Mouse (Mus musculus): ENCODE results near the gene Tomt.

DNA sequence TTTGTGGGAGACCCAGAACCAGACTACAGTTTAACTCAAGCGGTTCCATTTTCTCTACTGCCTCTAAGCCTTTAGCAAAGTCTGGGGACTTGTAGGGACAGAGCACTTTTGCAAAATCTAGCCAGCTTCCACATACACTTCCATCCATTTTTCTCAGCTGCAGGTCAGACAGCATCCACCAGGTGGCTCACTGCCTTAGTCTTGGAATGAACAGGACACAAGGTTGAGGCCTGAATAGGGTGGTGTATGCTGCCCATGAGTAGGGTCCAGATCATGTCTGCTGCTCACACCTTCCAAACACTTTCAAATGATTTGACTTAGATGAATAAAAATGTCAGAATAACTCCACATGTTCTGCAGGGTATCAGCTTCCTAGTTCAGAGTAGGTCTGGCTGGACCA, 11.9 kb upstream of the Tomt start:
- peak; percentile 95 for TF ChIP-seq CTCF (IDR thresholded peaks at IDR 0.05; ENCODE audit: borderline replicate concordance, insufficient read depth, low read depth, low read length)
- no peak for TF ChIP-seq POLR2A (IDR thresholded peaks at IDR 0.05; ENCODE audit: borderline replicate concordance, insufficient read depth, low read length)

Measured in cerebellum, adult 2 months (tissue).